Mouse (Mus musculus): ENCODE data around the gene Gipc3. TPM values are rescaled to one million over a fixed set of nuclear protein-coding genes. Genes with fewer than 3 reads are reported as not detected.
A peak's percentile ranks its signal among the peaks of the same experiment; 100 is the strongest.

Gene Gipc3
- polyA plus RNA-seq, 2 experiments: 0.01 TPM; not detected in 1

DNA sequence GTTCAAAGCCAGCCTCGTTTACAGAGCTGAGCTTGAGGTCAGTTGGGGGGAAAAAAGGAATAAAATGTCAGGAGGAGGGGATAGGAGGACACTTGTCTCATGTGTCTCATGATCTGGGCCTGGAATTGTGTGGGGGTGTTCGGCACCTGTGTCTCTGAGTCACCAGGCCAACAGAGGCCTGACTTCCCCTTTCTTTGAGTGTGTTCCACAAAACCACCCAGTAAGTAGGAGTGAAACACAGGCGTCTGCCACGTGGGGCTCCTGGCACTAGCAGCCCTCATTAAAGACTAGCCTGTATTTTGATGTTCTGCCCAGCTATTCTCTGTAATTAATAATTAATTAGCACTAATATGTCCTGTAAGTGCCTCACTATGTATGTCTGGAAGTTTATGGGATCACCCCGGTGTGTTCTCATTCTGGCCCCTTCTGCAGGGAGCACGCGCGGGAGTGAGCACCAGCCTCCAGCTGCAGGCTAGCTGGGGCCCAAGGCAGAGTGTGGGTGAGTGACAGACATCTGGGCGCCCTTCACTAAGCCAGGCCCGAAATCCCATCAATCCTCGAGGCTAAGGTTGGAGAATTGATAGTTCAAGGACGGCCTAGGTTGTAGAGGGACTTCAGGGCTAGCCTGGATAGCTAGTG, 13.4 kb upstream of the Gipc3 start:
- Histone ChIP-seq H3K27me3 (ENCODE audit: control insufficient read depth, insufficient read depth, low read length) (no peaks in the 10 kb centered on the region), H3K36me3 (replicated peaks; ENCODE audit: control insufficient read depth, insufficient read depth, low read depth) (peaks cover 7% of the 10 kb centered on the region), H3K9ac (replicated peaks) (peak overlapping the region; percentile 77), H3K4me3 (ENCODE audit: insufficient read depth in 1 of 2, low read depth in 2 of 2, low read length in 2 of 2) (peak overlapping the region; percentile 54 to 64), H3K4me2 (ENCODE audit: low read depth) (peak overlapping the region; percentile 82), H3K9me3 (ENCODE audit: control insufficient read depth, low read length) (no peaks in the 10 kb centered on the region), H3K27ac (peak overlapping the region; percentile 63), H3K4me1 (replicated peaks; ENCODE audit: control insufficient read depth in 2 of 2, insufficient read depth in 2 of 2, low read length in 1 of 2) (peaks cover 43 to 51% of the 10 kb centered on the region in 2 experiments)
- TF ChIP-seq EP300 (IDR thresholded peaks at IDR 0.05; ENCODE audit: low read depth): no peak
- TF ChIP-seq CTCF (IDR thresholded peaks at IDR 0.05; ENCODE audit: low read depth): no peak
- ATAC-seq (ENCODE audit: insufficient read depth): no peak
- no peak for DNase-seq (ENCODE audit: low read depth in 3 of 3, low spot score in 3 of 3)
- WGBS (ENCODE audit: insufficient replicate concordance): 24% methylated on average over 12 of the region's 12 CpGs

DNA sequence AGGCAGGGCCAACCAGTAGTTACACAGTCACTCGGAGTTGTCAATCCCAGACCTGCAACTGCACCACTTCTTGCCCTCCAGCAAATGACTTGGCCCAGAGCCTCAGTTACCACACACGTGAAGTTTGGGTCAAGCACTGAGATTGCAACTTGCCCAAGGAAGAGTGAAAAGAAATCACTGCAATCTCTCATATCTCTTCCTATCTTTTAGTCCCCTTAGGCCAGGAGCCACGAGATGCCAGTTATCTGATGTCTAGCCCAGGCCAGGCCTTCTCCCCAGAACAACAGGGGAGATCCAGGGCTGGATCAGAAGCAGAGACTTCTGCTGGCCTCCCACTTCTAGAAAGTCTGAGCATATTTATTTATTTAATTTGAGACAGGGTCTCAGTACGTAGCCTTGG, 12.5 kb upstream of the Gipc3 start:
- H3K4me2 ChIP-seq (ENCODE audit: low read depth): no peak overlapping the region
- WGBS (ENCODE audit: insufficient replicate concordance): 54% methylated on average over 4 of the region's 4 CpGs
- H3K4me1 ChIP-seq (replicated peaks; ENCODE audit: control insufficient read depth in 2 of 2, insufficient read depth in 2 of 2, low read length in 1 of 2): peaks cover 41 to 50% of the 10 kb centered on the region in 2 experiments
- H3K4me3 ChIP-seq (ENCODE audit: insufficient read depth in 1 of 2, low read depth in 2 of 2, low read length in 2 of 2): no peak overlapping the region
- ATAC-seq (ENCODE audit: insufficient read depth) (no peak), DNase-seq (ENCODE audit: low read depth in 3 of 3, low spot score in 3 of 3) (no peak)
- no peak overlapping the region for H3K9ac ChIP-seq (replicated peaks)
- no peaks in the 10 kb centered on the region for H3K27me3 ChIP-seq (ENCODE audit: control insufficient read depth, insufficient read depth, low read length)
- H3K9me3 ChIP-seq (ENCODE audit: control insufficient read depth, low read length): no peaks in the 10 kb centered on the region
- no peak overlapping the region for H3K27ac ChIP-seq
- no peaks in the 10 kb centered on the region; the same call in 1 of the 2 replicates for H3K36me3 ChIP-seq (replicated peaks; ENCODE audit: control insufficient read depth, insufficient read depth, low read depth)
- TF ChIP-seq EP300 (IDR thresholded peaks at IDR 0.05; ENCODE audit: low read depth) (no peak), CTCF (IDR thresholded peaks at IDR 0.05; ENCODE audit: low read depth) (no peak)

DNA sequence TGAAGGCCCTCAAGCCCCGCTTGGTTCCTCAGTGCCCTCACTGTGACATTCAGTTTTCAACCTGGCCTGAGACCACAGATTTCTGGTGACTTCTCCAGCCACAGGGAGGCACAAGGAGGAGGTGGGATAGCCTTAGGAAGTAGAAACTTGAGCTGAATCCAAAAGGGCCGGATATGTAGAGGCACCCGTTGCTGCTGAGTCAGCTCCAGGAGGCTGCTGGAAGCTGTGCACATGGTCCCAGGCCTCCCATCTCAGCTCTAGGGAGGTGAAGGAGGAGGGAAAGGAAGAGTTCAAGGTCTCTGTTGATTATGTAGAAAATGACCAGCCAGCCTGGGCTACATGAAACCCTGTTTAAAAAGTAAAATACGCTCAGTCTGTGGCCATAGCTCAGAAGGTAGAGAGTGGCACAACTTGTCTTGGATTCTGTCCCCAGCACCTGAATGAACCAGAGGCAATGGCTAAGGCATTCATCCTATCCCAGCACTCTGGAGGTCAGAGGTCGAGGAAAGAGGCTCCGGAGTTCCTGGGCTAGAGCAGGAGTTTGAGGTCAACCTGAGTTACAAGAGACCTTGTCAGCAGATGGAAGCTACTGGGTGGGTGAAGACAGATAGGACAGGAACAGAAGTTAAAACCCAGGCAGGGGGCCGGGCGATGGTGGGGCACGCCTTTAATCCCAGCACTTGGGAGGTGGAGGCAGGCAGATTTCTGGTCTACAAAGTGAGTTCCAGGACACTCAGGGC, 11.8 kb upstream of the Gipc3 start:
- Histone ChIP-seq H3K9ac (replicated peaks) (no peak overlapping the region), H3K27ac (no peak overlapping the region), H3K4me1 (replicated peaks; ENCODE audit: control insufficient read depth in 2 of 2, insufficient read depth in 2 of 2, low read length in 1 of 2) (peaks cover 40 to 44% of the 10 kb centered on the region in 2 experiments), H3K36me3 (replicated peaks; ENCODE audit: control insufficient read depth, insufficient read depth, low read depth) (no peaks in the 10 kb centered on the region), H3K27me3 (ENCODE audit: control insufficient read depth, insufficient read depth, low read length) (no peaks in the 10 kb centered on the region), H3K4me3 (ENCODE audit: insufficient read depth in 1 of 2, low read depth in 2 of 2, low read length in 2 of 2) (no peak overlapping the region), H3K4me2 (ENCODE audit: low read depth) (no peak overlapping the region), H3K9me3 (ENCODE audit: control insufficient read depth, low read length) (no peaks in the 10 kb centered on the region)
- 65% methylated on average over 9 of the region's 9 CpGs for WGBS (ENCODE audit: insufficient replicate concordance)
- TF ChIP-seq CTCF (IDR thresholded peaks at IDR 0.05; ENCODE audit: low read depth) (no peak), EP300 (IDR thresholded peaks at IDR 0.05; ENCODE audit: low read depth) (no peak)
- DNase-seq (ENCODE audit: low read depth in 3 of 3, low spot score in 3 of 3) (no peak), ATAC-seq (ENCODE audit: insufficient read depth) (no peak)

DNA sequence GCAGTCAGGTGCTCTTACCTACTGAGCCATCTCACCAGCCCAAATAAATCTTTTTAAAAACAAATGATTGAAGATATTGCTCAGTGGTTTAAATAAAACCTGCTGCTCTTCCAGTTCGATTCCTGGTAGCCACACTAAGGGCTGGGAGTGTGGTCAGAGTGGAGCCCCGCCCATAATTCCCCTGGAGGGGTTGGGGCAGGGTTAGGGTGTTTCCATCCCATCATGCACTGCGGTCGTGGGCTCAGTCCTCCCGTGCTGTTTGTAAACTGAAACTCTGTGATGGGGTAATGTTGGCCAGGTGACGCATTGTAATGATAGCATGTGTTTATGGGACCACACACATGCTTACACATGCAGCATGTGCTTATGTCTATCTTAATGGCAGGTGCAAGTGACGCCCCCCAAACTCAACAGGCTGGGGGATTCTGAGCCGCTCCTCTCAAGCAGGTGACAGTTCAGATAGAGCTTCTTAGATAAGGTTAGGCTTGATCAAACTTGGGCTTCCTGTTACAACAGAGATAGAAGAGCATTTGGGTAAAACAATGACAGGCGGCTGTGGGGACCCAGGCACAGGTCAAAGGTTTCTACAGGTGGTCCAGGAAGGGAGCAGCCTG, 8.7 kb upstream of the Gipc3 start:
- WGBS (ENCODE audit: insufficient replicate concordance): 2% methylated on average over 9 of the region's 9 CpGs

More for the DNA sequence above, 8.7 kb upstream of the Gipc3 start:
- H3K27me3 ChIP-seq (ENCODE audit: control insufficient read depth, insufficient read depth, low read length): no peaks in the 10 kb centered on the region
- peak; percentile 77 to 79 (median 79) for DNase-seq (ENCODE audit: low read depth in 3 of 3, low spot score in 3 of 3)
- H3K9ac ChIP-seq (replicated peaks): peak overlapping the region; percentile 62
- peaks cover 4% of the 10 kb centered on the region for H3K36me3 ChIP-seq (replicated peaks; ENCODE audit: control insufficient read depth, insufficient read depth, low read depth)
- peak overlapping the region; percentile 76 for H3K27ac ChIP-seq
- H3K4me3 ChIP-seq (ENCODE audit: insufficient read depth in 1 of 2, low read depth in 2 of 2, low read length in 2 of 2): peak overlapping the region; percentile 43 to 59
- peak; percentile 27; the same call in 1 of the 2 replicates for ATAC-seq (ENCODE audit: insufficient read depth)
- peak overlapping the region; percentile 74 for H3K4me2 ChIP-seq (ENCODE audit: low read depth)
- peaks cover 44 to 47% of the 10 kb centered on the region in 2 experiments for H3K4me1 ChIP-seq (replicated peaks; ENCODE audit: control insufficient read depth in 2 of 2, insufficient read depth in 2 of 2, low read length in 1 of 2)
- no peaks in the 10 kb centered on the region for H3K9me3 ChIP-seq (ENCODE audit: control insufficient read depth, low read length)
- TF ChIP-seq CTCF (IDR thresholded peaks at IDR 0.05; ENCODE audit: low read depth) (no peak), EP300 (IDR thresholded peaks at IDR 0.05; ENCODE audit: low read depth) (peak; percentile 26; the same call in 1 of the 2 replicates)

Measured in liver, embryonic 14.5 days (tissue).